Mouse (Mus musculus) testis, adult 2 months (tissue): ENCODE data around the gene Dock8.

Experiments
- CTCF ChIP-seq: fragments of 200-500 bp; IDR thresholded peaks from 2 replicates; pipeline ENCODE4 v1.5.1; 2012; ENCODE audit warnings: low read depth, mild to moderate bottlenecking, inconsistent platforms, low read length, moderate library complexity; ENCODE audit not compliant: control insufficient read depth, insufficient read depth, insufficient replicate concordance
- POLR2A ChIP-seq: fragments of 200-500 bp; IDR thresholded peaks from 2 replicates; pipeline ENCODE4 v1.6.1; 2012; ENCODE audit warnings: low read depth, mild to moderate bottlenecking, inconsistent platforms, low read length, moderate library complexity; ENCODE audit not compliant: control insufficient read depth

DNA sequence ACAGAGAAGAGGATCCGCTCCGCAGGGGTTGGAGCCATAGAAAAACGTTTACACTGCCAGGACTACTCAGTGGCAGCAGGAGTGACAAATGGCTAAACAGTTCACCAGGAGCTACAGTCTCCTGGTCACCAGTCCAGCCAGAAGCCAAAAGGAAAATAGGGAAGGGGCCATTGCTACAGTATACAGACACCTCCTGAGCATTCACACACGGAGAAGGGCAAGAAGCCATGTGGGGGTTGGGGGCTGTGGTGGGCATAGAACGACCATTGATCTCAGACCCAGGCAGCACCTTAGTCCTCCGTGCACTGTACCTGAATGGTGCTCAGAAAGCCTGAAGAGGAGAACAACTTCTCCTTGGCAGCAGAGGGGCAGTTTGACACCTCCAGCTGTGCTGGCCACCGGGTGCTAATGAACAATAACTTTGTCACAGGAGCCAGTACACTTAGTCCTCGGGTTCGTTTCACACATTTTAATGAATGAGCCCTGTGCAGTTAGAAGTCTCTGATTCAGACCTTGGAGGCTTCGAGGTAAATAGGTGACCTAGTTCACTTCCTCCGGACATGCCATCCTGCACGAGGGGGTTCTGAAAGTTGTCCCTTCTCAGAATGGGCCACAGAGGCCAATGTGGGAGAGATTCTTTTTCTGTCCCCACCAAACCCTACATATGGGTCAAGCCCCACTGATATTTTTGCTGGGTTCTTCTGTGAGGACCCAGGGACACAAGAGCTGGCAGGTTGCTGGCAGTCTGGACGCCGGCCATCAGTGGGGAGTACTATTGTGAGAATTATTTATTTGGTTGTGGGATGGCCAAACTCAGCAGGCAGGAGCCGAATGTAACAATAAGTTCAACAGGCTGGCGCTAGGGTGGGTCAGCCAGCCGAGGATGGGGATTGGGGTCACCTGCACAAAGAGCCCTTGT lies 145.0 kb downstream of the Dock8 start:
- no peak for TF ChIP-seq CTCF
- TF ChIP-seq POLR2A: no peak
